Comparison of ENCODE assay signal across 28 mouse cellular contexts in the genomic region with DNA sequence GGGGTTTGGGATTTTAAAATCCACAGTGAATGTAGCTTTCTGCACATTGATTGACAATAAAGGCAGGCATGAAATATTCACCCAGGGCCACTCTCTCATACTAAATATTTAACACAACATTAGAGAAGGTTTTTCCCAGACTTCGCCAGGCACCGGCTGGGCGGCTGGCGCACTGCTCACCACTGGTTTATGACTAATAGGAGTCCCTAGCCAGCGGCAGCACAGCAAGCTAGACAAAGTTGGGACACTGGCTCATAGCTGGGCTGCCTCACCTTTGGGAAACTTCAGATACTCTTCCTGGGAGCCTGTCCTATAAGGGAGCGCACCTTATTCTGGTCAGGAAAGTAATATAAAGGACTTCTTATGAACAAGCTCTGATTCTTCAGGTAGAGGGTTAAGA. TPM values are rescaled to one million over a fixed set of nuclear protein-coding genes. Genes with fewer than 3 reads are reported as not detected.
A peak's percentile ranks its signal among the peaks of the same experiment; 100 is the strongest.
DNase-seq lines count a peak whose midpoint lies in the region; ATAC-seq lines count a peak whose summit lies in the region.
"Had no signal": no experiment of that assay in that cellular context is flagged by ENCODE, and none has a peak within 500 bp of the region (broad histone marks: within the 10 kb centered on the region; RNA-seq: fewer than 3 reads in every experiment).

No protein-coding gene starts in this region.

- no peak overlapping the region for H3K4me3 ChIP-seq in kidney, embryonic 14.5 days (ENCODE audit: low read length)
- peak overlapping the region; percentile 45 for H3K4me3 ChIP-seq in limb, embryonic 11.5 days (ENCODE audit: low read depth, low read length)
- peak overlapping the region; percentile 14; the same call in 1 of the 2 replicates for H3K4me3 ChIP-seq in neural tube, embryonic 12.5 days
- H3K4me3 ChIP-seq in liver, embryonic 12.5 days, result no peak overlapping the region
- H3K4me3 ChIP-seq: embryonic facial prominence, embryonic 12.5 days; heart, embryonic 12.5 days; midbrain, embryonic 15.5 days had no signal

- H3K27ac ChIP-seq in kidney, embryonic 14.5 days (ENCODE audit: low read depth, low read length), result no peak overlapping the region
- H3K27ac ChIP-seq in limb, embryonic 11.5 days (replicated peaks; ENCODE audit: low read depth, low read length), result peak overlapping the region; percentile 63; the same call in 1 of the 2 replicates
- H3K27ac ChIP-seq in neural tube, embryonic 12.5 days, result no peak overlapping the region
- H3K27ac ChIP-seq in liver, embryonic 12.5 days, result no peak overlapping the region
- H3K27ac ChIP-seq: embryonic facial prominence, embryonic 12.5 days; hindbrain, postnatal 0 days; macrophage; midbrain, embryonic 15.5 days had no signal

- no peak for ATAC-seq in kidney, embryonic 14.5 days (ENCODE audit: low FRiP score, low TSS enrichment)
- ATAC-seq in limb, embryonic 11.5 days (ENCODE audit: insufficient number of reproducible peaks, low FRiP score, low TSS enrichment, low read depth), result no peak
- no peak for ATAC-seq in neural tube, embryonic 12.5 days (ENCODE audit: low FRiP score, low read depth)
- no peak for ATAC-seq in liver, embryonic 12.5 days
- ATAC-seq: activated CD4-positive, CD25-positive, alpha-beta regulatory T cell, adult 4 months; forebrain, postnatal 0 days; hindbrain, postnatal 0 days; intestine, postnatal 0 days; liver, postnatal 0 days; lung, postnatal 0 days; midbrain, embryonic 15.5 days had no signal

- peaks cover 20% of the 10 kb centered on the region for H3K4me1 ChIP-seq in kidney, embryonic 14.5 days (ENCODE audit: control insufficient read depth, insufficient read depth, low read length)
- H3K4me1 ChIP-seq in limb, embryonic 11.5 days (ENCODE audit: control insufficient read depth, insufficient read depth, low read length), result peaks cover 17% of the 10 kb centered on the region
- H3K4me1 ChIP-seq in neural tube, embryonic 12.5 days, result no peaks in the 10 kb centered on the region
- H3K4me1 ChIP-seq in liver, embryonic 12.5 days, result no peaks in the 10 kb centered on the region
- H3K4me1 ChIP-seq: midbrain, embryonic 15.5 days had no signal

- H3K36me3 ChIP-seq in kidney, embryonic 14.5 days (ENCODE audit: control insufficient read depth, insufficient read depth, low read length), result no peaks in the 10 kb centered on the region
- H3K36me3 ChIP-seq in limb, embryonic 11.5 days (ENCODE audit: control insufficient read depth, insufficient read depth, low read length), result no peaks in the 10 kb centered on the region
- H3K36me3 ChIP-seq in neural tube, embryonic 12.5 days, result no peaks in the 10 kb centered on the region
- no peaks in the 10 kb centered on the region for H3K36me3 ChIP-seq in liver, embryonic 12.5 days
- H3K36me3 ChIP-seq: embryonic facial prominence, embryonic 12.5 days; heart, embryonic 12.5 days; midbrain, embryonic 15.5 days had no signal

- 0 out of 2 replicates have a peak overlapping the region, but pooled peaks have one; percentile 7 for H3K9ac ChIP-seq in kidney, embryonic 14.5 days (ENCODE audit: low read depth, low read length)
- H3K9ac ChIP-seq in limb, embryonic 11.5 days (ENCODE audit: low read length), result peak overlapping the region; percentile 94
- 0 out of 2 replicates have a peak overlapping the region, but pooled peaks have one; percentile 29 for H3K9ac ChIP-seq in neural tube, embryonic 12.5 days
- H3K9ac ChIP-seq in liver, embryonic 12.5 days, result no peak overlapping the region
- H3K9ac ChIP-seq: embryonic facial prominence, embryonic 12.5 days; forebrain, postnatal 0 days; heart, embryonic 12.5 days; liver, postnatal 0 days; midbrain, embryonic 15.5 days had no signal

- DNase-seq in kidney, adult 11 months, result no peak
- peak; percentile 52 for DNase-seq in 3134 (ENCODE audit: extremely low read depth, insufficient read length, low spot score)
- peak; percentile 64 for DNase-seq in limb, embryonic 11.5 days (ENCODE audit: low spot score)
- no peak for DNase-seq in thymus, postnatal 36 days
- DNase-seq: adrenal gland, adult 8-10 months; B cell, adult 2 months; cerebellum, adult 18-20 months; cerebellum, postnatal 14 days; forebrain, postnatal 0 days; heart, adult 18-20 months; heart, postnatal 10 days; liver; liver, postnatal 0 days had no signal

- WGBS in kidney, embryonic 14.5 days, result 30% methylated on average over 6 of the region's 6 CpGs
- WGBS in limb, embryonic 11.5 days, result 3% methylated on average over 6 of the region's 6 CpGs
- under 1% methylated on average over 6 of the region's 6 CpGs for WGBS in neural tube, embryonic 12.5 days
- 10% methylated on average over 6 of the region's 6 CpGs for WGBS in liver, embryonic 12.5 days (ENCODE audit: insufficient replicate concordance)

- H3K4me2 ChIP-seq in kidney, embryonic 14.5 days (replicated peaks; ENCODE audit: low read depth, low read length), result peak overlapping the region; percentile 63
- H3K4me2 ChIP-seq in limb, embryonic 11.5 days (ENCODE audit: low read depth, severe bottlenecking), result peak overlapping the region; percentile 68
- H3K4me2 ChIP-seq in neural tube, embryonic 12.5 days (replicated peaks), result peak overlapping the region; percentile 50
- H3K4me2 ChIP-seq in liver, embryonic 12.5 days, result no peak overlapping the region
- H3K4me2 ChIP-seq: embryonic facial prominence, embryonic 12.5 days; heart, embryonic 12.5 days; midbrain, embryonic 15.5 days had no signal

- peaks cover 45% of the 10 kb centered on the region for H3K27me3 ChIP-seq in kidney, embryonic 14.5 days (ENCODE audit: control insufficient read depth, insufficient read depth, low read length)
- H3K27me3 ChIP-seq in limb, embryonic 11.5 days (ENCODE audit: control insufficient read depth, insufficient read depth, low read length), result peaks cover 61% of the 10 kb centered on the region
- H3K27me3 ChIP-seq in neural tube, embryonic 12.5 days (replicated peaks), result peaks cover 95% of the 10 kb centered on the region
- peaks cover 100% of the 10 kb centered on the region for H3K27me3 ChIP-seq in liver, embryonic 12.5 days (replicated peaks)

- no peaks in the 10 kb centered on the region for H3K9me3 ChIP-seq in kidney, embryonic 14.5 days (ENCODE audit: control insufficient read depth, low read length)
- no peaks in the 10 kb centered on the region for H3K9me3 ChIP-seq in limb, embryonic 11.5 days (ENCODE audit: control insufficient read depth, low read length)
- no peaks in the 10 kb centered on the region for H3K9me3 ChIP-seq in neural tube, embryonic 12.5 days
- no peaks in the 10 kb centered on the region for H3K9me3 ChIP-seq in liver, embryonic 12.5 days (replicated peaks)
- H3K9me3 ChIP-seq: embryonic facial prominence, embryonic 12.5 days; heart, embryonic 12.5 days; midbrain, embryonic 15.5 days had no signal

RNA-seq across cellular contexts. Expression of a gene that starts 0.7 kb away (rescaled TPM):
- 2.9 and 4.4 TPM in 2 replicates for polyA plus RNA-seq in kidney, embryonic 14.5 days (2014; fragmentation: Nextera tagmentation; extraction: Ambion mirVana)
- 5.5 and 5.9 TPM in 2 replicates for polyA plus RNA-seq in limb, embryonic 11.5 days (2014; fragmentation: Nextera tagmentation; extraction: Ambion mirVana)
- polyA plus RNA-seq in neural tube, embryonic 12.5 days (2016; fragmentation: Nextera tagmentation; extraction: Ambion mirVana), result 4.3 and 5.7 TPM in 2 replicates
- not detected in 2 replicates for polyA plus RNA-seq in liver, embryonic 12.5 days (2016; fragmentation: Nextera tagmentation; extraction: Ambion mirVana)
- polyA plus RNA-seq: activated CD4-positive, CD25-positive, alpha-beta regulatory T cell, adult 4 months; embryonic facial prominence, embryonic 12.5 days; forebrain, embryonic 11.5 days; forebrain, postnatal 0 days; heart, embryonic 12.5 days; hindbrain, embryonic 11.5 days; hindbrain, postnatal 0 days; intestine, postnatal 0 days; liver, postnatal 0 days; lung, postnatal 0 days; macrophage; midbrain, embryonic 15.5 days; spleen, adult 2 months; testis, adult 2 months had no signal

RNA-seq across cellular contexts. Expression of a gene that starts 13.0 kb away (rescaled TPM):
- polyA plus RNA-seq in kidney, embryonic 14.5 days (2014; fragmentation: Nextera tagmentation; extraction: Ambion mirVana), result 62.9 and 64.5 TPM in 2 replicates
- polyA plus RNA-seq in limb, embryonic 11.5 days (2014; fragmentation: Nextera tagmentation; extraction: Ambion mirVana), result 43.9 and 56.2 TPM in 2 replicates
- 62.1 and 77.3 TPM in 2 replicates for polyA plus RNA-seq in neural tube, embryonic 12.5 days (2016; fragmentation: Nextera tagmentation; extraction: Ambion mirVana)
- polyA plus RNA-seq in liver, embryonic 12.5 days (2016; fragmentation: Nextera tagmentation; extraction: Ambion mirVana), result not detected in 2 replicates
- polyA plus RNA-seq: activated CD4-positive, CD25-positive, alpha-beta regulatory T cell, adult 4 months; embryonic facial prominence, embryonic 12.5 days; forebrain, embryonic 11.5 days; forebrain, postnatal 0 days; heart, embryonic 12.5 days; hindbrain, embryonic 11.5 days; hindbrain, postnatal 0 days; liver, postnatal 0 days; lung, postnatal 0 days; macrophage; midbrain, embryonic 15.5 days; spleen, adult 2 months had no signal

RNA-seq across cellular contexts. Expression of a gene that starts 13.7 kb away (rescaled TPM):
- 5.1 and 5.8 TPM in 2 replicates for polyA plus RNA-seq in kidney, embryonic 14.5 days (2014; fragmentation: Nextera tagmentation; extraction: Ambion mirVana)
- polyA plus RNA-seq in limb, embryonic 11.5 days (2014; fragmentation: Nextera tagmentation; extraction: Ambion mirVana), result 8.3 and 9.1 TPM in 2 replicates
- 32.1 and 35.5 TPM in 2 replicates for polyA plus RNA-seq in neural tube, embryonic 12.5 days (2016; fragmentation: Nextera tagmentation; extraction: Ambion mirVana)
- 0.92 and 1.2 TPM in 2 replicates for polyA plus RNA-seq in liver, embryonic 12.5 days (2016; fragmentation: Nextera tagmentation; extraction: Ambion mirVana)
- polyA plus RNA-seq: activated CD4-positive, CD25-positive, alpha-beta regulatory T cell, adult 4 months; forebrain, embryonic 11.5 days; forebrain, postnatal 0 days; liver, postnatal 0 days; lung, postnatal 0 days; macrophage; midbrain, embryonic 15.5 days had no signal

RNA-seq across cellular contexts. Expression of a gene that starts 17.0 kb away (rescaled TPM):
- not detected in 2 replicates for polyA plus RNA-seq in kidney, embryonic 14.5 days (2014; fragmentation: Nextera tagmentation; extraction: Ambion mirVana)
- 0.96 and 1.2 TPM in 2 replicates for polyA plus RNA-seq in limb, embryonic 11.5 days (2014; fragmentation: Nextera tagmentation; extraction: Ambion mirVana)
- polyA plus RNA-seq in neural tube, embryonic 12.5 days (2016; fragmentation: Nextera tagmentation; extraction: Ambion mirVana), result 8.1 and 14.2 TPM in 2 replicates
- polyA plus RNA-seq in liver, embryonic 12.5 days (2016; fragmentation: Nextera tagmentation; extraction: Ambion mirVana), result not detected in 2 replicates
- polyA plus RNA-seq: activated CD4-positive, CD25-positive, alpha-beta regulatory T cell, adult 4 months; embryonic facial prominence, embryonic 12.5 days; forebrain, embryonic 11.5 days; forebrain, postnatal 0 days; heart, embryonic 12.5 days; hindbrain, embryonic 11.5 days; hindbrain, postnatal 0 days; intestine, postnatal 0 days; liver, postnatal 0 days; lung, postnatal 0 days; macrophage; midbrain, embryonic 15.5 days; spleen, adult 2 months; testis, adult 2 months had no signal

RNA-seq across cellular contexts. Expression of a gene that starts 22.7 kb away (rescaled TPM):
- polyA plus RNA-seq in kidney, embryonic 14.5 days (2014; fragmentation: Nextera tagmentation; extraction: Ambion mirVana), result 10.3 and 10.7 TPM in 2 replicates
- 4.4 and 6.1 TPM in 2 replicates for polyA plus RNA-seq in limb, embryonic 11.5 days (2014; fragmentation: Nextera tagmentation; extraction: Ambion mirVana)
- 45.2 and 47.4 TPM in 2 replicates for polyA plus RNA-seq in neural tube, embryonic 12.5 days (2016; fragmentation: Nextera tagmentation; extraction: Ambion mirVana)
- polyA plus RNA-seq in liver, embryonic 12.5 days (2016; fragmentation: Nextera tagmentation; extraction: Ambion mirVana), result 0.07 TPM in 1 of 2 replicates, not detected in the other
- polyA plus RNA-seq: activated CD4-positive, CD25-positive, alpha-beta regulatory T cell, adult 4 months; embryonic facial prominence, embryonic 12.5 days; forebrain, embryonic 11.5 days; forebrain, postnatal 0 days; heart, embryonic 12.5 days; hindbrain, embryonic 11.5 days; hindbrain, postnatal 0 days; liver, postnatal 0 days; lung, postnatal 0 days; macrophage; midbrain, embryonic 15.5 days; spleen, adult 2 months had no signal

Comparison
In these comparisons a context has a peak if more than half of its experiments do, and no peak if none do; other contexts are left out.
1. H3K4me3 ChIP-seq: peak in limb, embryonic 11.5 days (single experiment) and neural tube, embryonic 12.5 days (single experiment); none in kidney, embryonic 14.5 days (single experiment) and liver, embryonic 12.5 days (single experiment).
2. DNase-seq: peak in 3134 (single experiment) and limb, embryonic 11.5 days (single experiment); none in kidney, adult 11 months (single experiment) and thymus, postnatal 36 days (0 of 2).
3. RNA of a gene that starts 13.0 kb away (polyA plus RNA-seq): 62.9 to 64.5 TPM in kidney, embryonic 14.5 days, 62.1 to 77.3 TPM in neural tube, embryonic 12.5 days and 43.9 to 56.2 TPM in limb, embryonic 11.5 days; not detected in liver, embryonic 12.5 days; every median in the first group is over 10 times any median in the second.